Mouse (Mus musculus) intestine, postnatal 0 days (tissue): ENCODE measurements around the gene Pgs1. TPM values are rescaled to one million over a fixed set of nuclear protein-coding genes. Genes with fewer than 3 reads are reported as not detected.

Source experiments
- ATAC-seq: fragments of 200-750 bp; cut with Nextera tagmentation; 2 replicates; pipeline ENCODE4 v1.8.0; 2017; ENCODE audit warnings: mild to moderate bottlenecking, moderate TSS enrichment, moderate library complexity
- H3K27ac ChIP-seq: fragments of 300-500 bp; sonication (generic); 2 replicates; pipeline ENCODE4 v1.5.1; 2014; ENCODE audit warnings: mild to moderate bottlenecking, low read depth, low read length, moderate library complexity
- H3K27me3 ChIP-seq: fragments of 300-500 bp; sonication (generic); replicated peaks from 2 replicates; pipeline ENCODE4 v1.6.1; 2014; ENCODE audit warnings: low read length, mixed read lengths; ENCODE audit not compliant: control insufficient read depth, insufficient read depth
- H3K36me3 ChIP-seq: fragments of 300-500 bp; sonication (generic); 2 replicates; pipeline ENCODE4 v1.6.1; 2014; ENCODE audit warnings: mild to moderate bottlenecking, moderate library complexity; ENCODE audit not compliant: control insufficient read depth, insufficient read depth
- H3K4me1 ChIP-seq: fragments of 300-500 bp; sonication (generic); replicated peaks from 2 replicates; pipeline ENCODE4 v1.6.1; 2014; ENCODE audit warnings: antibody characterized with exemption, low read length, mixed read lengths; ENCODE audit not compliant: control insufficient read depth, insufficient read depth
- H3K4me2 ChIP-seq: fragments of 300-500 bp; sonication (generic); replicated peaks from 2 replicates; pipeline ENCODE4 v1.6.1; 2014; ENCODE audit warnings: low read depth, mild to moderate bottlenecking, moderate library complexity
- H3K4me3 ChIP-seq: fragments of 300-500 bp; sonication (generic); 2 replicates; pipeline ENCODE4 v1.5.1; 2014; ENCODE audit warnings: low read depth, low read length
- H3K9ac ChIP-seq: fragments of 300-500 bp; sonication (generic); 2 replicates; pipeline ENCODE4 v1.6.1; 2014; ENCODE audit warnings: mild to moderate bottlenecking, low read depth, low read length
- H3K9me3 ChIP-seq: fragments of 300-500 bp; sonication (generic); 2 replicates; pipeline ENCODE4 v1.6.1; 2016; ENCODE audit warnings: mixed run types; ENCODE audit not compliant: control insufficient read depth
- CTCF ChIP-seq: sonication (generic); IDR thresholded peaks from 2 replicates; pipeline ENCODE4 v1.5.1; 2016; ENCODE audit warnings: low read depth, mild to moderate bottlenecking, control low read depth, antibody characterized with exemption, moderate library complexity
- WGBS: fragments of 180-500 bp; shearing (Covaris S2); extraction: QIAGEN DNeasy Blood & Tissue Kit; methylation state at CpG from one replicate; pipeline ENCODE4 v1.1.7; 2014; 5-methylcytosine and 5-hydroxymethylcytosine counted together
- polyA plus RNA-seq: library from polyadenylated mRNA; unstranded; fragments of >200 nt; fragmentation: Nextera tagmentation; extraction: Ambion mirVana; gene quantifications from 2 replicates; pipeline ENCODE4 v1.2.1, GENCODE M21; 2015

The Pgs1 gene
- 23.1 and 24.0 TPM in 2 replicates for polyA plus RNA-seq

DNA sequence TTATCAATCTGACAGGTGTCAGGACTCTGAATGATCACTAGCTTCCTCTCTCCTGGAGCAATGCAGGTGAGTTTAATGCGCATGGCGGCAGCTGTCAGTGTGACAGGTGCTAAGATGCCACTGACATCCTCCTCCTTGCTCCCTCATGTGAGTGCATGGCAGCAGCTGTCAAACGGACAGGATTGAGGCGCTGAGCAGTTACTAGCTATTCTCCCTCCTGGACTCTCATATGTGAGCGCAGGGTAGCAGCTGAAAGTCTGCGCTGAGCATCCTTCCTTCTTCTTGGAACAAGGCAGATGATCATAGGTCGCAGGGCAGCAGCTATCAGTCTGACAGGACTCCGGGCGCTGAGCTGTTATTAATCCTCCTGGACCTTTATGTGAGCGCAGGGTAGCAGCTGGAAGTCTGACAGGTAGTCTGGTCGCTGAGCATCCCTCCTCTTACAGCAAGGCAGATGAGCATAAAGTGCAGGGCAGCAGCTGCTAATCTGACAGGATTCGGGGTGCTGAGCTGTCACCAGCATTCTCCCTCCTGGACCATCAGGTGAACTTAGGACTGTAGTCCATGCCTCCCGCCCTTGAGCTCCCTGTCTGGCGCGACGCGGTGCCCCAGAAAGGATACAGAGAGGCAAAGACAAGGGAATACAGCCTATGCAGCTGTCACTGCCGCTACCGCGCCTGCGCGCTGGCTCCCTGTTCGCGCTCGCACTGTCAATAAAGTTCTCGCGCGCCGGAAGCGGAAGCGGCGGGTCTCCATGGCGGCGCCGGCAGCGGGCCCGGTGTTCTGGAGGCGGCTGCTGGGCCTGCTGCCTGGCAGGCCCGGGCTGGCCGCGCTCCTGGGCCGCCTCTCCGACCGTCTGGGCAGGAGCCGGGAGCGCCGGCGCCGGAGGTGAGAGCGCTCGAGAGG lies at the start of gene Pgs1:
Gene Pgs1 (plus strand): TSS at position 167 of the 906 bp plus-strand sequence.
- TF ChIP-seq CTCF = no peak
- Histone ChIP-seq H3K27ac (peak within 1 kb of the TSS; percentile 80), H3K9me3 (no peaks in the 10 kb centered on the region), H3K27me3 (no peaks in the 10 kb centered on the region), H3K4me1 (0 out of 2 replicates have a peak, but pooled peaks cover 6% of the 10 kb centered on the region), H3K36me3 (no peaks in the 10 kb centered on the region), H3K9ac (peak within 1 kb of the TSS; percentile 93), H3K4me3 (peak within 1 kb of the TSS; percentile 89), H3K4me2 (peak within 1 kb of the TSS; percentile 69)
- ATAC-seq = peak; percentile 75
- 5% methylated on average over 51 of the region's 51 CpGs for WGBS

DNA sequence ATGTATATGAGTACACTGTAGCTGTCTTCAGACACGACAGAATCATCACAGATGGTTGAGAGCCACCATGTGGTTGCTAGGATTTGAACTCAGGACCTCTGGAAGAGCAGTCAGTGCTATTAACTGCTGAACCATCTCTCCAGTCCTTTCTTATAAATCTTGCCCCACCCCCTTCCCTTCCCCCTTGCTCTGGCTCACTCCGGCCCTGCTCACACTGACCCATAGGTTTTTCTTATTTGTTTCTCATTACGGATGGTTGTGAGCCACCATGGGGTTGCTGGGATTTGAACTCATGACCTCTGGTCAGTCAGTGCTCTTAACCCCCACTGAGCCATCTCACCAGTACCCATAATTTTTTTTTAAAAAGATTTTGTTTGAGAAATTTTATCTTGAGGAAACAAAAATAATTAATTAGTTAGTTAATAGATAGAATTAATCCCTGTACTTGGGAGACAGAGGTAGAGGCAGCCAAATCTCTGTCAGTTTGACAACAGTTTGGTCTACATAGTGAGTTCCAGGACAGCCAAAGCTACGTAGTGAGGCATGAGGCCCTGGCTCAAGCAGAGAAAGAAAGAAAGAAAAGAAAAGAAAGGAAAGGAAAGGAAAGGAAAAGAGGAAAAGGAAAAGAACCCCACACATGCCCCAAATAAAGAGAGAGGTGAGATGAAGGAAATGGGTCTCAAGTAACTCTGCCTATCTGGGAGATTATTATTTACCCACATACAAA lies 46.9 kb upstream of the Pgs1 start:
- Histone ChIP-seq H3K27me3 (no peaks in the 10 kb centered on the region), H3K9me3 (no peaks in the 10 kb centered on the region), H3K4me3 (no peak overlapping the region), H3K9ac (no peak overlapping the region), H3K36me3 (no peaks in the 10 kb centered on the region), H3K4me1 (peaks cover 15% of the 10 kb centered on the region), H3K4me2 (no peak overlapping the region), H3K27ac (peak overlapping the region; percentile 11; the same call in 1 of the 2 replicates)
- no peak for ATAC-seq
- no peak for TF ChIP-seq CTCF
- 56% methylated on average over 4 of the region's 4 CpGs for WGBS

DNA sequence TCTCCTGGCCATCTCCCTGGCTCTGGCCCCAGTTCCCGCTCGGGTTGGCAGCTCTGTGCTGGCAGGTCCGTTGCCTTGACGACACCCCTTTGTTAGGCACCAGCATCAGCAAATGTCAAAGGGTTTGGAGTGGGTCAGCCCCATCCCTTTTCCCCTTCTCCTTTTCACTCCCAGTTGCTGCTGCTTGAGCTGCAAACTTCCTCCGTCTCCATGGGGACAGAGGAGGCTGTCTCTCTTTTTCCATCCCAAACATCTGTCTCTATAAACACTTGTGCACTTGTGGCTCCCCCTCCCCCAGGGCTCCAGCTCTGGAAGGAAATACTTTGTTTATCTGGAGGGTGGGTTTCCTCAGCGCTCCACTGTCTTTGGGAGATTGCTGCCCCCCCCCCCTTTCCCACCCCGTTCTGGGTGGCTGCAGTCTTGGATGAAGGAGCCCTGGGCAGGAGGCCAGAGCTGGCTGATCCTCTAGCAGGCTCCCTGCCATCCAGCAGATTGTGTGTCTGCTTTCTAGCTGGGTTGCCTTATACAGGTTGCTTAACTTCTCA lies 46.3 kb upstream of the Pgs1 start:
- peaks cover 11% of the 10 kb centered on the region for H3K4me1 ChIP-seq
- 0 out of 2 replicates have a peak, but pooled peaks have one; percentile 22 for ATAC-seq
- no peak overlapping the region for H3K4me3 ChIP-seq
- no peak overlapping the region for H3K9ac ChIP-seq
- no peaks in the 10 kb centered on the region for H3K36me3 ChIP-seq
- H3K9me3 ChIP-seq = no peaks in the 10 kb centered on the region
- H3K27me3 ChIP-seq = no peaks in the 10 kb centered on the region
- 31% methylated on average over 7 of the region's 7 CpGs for whole genome bisulfite sequencing
- H3K4me2 ChIP-seq = no peak overlapping the region
- H3K27ac ChIP-seq = peak overlapping the region; percentile 52; the same call in 1 of the 2 replicates
- TF ChIP-seq CTCF = no peak

DNA sequence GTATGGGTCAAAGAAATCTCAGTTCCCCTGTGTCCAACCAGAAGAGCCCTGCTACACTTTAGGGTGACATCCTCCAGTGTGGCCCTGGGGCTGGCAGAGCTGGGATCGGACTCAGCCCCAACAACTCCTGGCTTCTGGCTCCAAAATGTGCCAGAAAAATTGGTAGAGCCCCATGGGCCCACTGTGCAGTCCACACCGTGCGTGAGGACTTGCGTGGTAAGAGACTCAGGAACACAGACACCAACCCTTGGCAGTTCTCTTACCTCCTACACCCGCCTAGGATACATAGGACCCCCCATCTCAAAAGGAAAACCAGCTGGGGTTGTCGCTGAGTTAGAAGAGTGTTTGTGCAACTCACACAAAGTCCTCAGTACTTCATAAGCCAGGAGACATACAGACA lies 45.2 kb upstream of the Pgs1 start:
- H3K4me1 ChIP-seq = peaks cover under 1% of the 10 kb centered on the region; the same call in 1 of the 2 replicates
- H3K4me2 ChIP-seq = no peak overlapping the region
- no peak overlapping the region for H3K9ac ChIP-seq
- 90% methylated on average over 6 of the region's 6 CpGs for WGBS
- H3K4me3 ChIP-seq = no peak overlapping the region
- no peak for ATAC-seq
- no peaks in the 10 kb centered on the region for H3K27me3 ChIP-seq
- H3K27ac ChIP-seq = 0 out of 2 replicates have a peak overlapping the region, but pooled peaks have one; percentile 52
- no peak for TF ChIP-seq CTCF
- H3K36me3 ChIP-seq = no peaks in the 10 kb centered on the region
- H3K9me3 ChIP-seq = no peaks in the 10 kb centered on the region

DNA sequence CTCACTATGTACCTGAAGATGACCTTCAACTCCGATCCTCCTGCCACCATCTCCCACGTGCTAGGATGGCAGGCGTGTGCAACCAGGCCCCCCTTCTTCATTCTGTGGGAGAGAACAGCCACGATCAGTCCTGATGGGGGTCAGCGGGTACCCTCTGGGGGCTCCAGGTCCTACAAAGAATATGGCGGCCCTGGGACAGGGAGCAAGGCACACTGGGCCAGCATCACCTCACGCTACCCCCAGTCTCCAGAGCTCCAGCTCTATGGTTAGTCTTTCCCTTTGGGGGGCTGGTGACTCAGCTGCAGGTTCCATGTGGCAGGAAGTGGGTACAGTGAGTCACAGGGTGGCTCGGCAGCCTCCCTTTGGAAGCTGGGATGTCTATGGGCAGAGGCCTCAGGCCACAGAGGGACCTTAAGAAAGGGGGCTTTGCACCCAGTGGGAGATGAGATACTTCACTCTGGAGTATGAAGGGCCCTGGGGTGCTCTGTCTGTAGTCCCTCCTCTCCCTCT lies 44.7 kb upstream of the Pgs1 start:
- Histone ChIP-seq H3K36me3 (no peaks in the 10 kb centered on the region), H3K9me3 (no peaks in the 10 kb centered on the region), H3K4me3 (no peak overlapping the region), H3K27ac (no peak overlapping the region), H3K4me2 (no peak overlapping the region), H3K9ac (no peak overlapping the region), H3K4me1 (peaks cover 2% of the 10 kb centered on the region; the same call in 1 of the 2 replicates), H3K27me3 (no peaks in the 10 kb centered on the region)
- no peak for TF ChIP-seq CTCF
- no peak for ATAC-seq
- WGBS = 89% methylated on average over 8 of the region's 8 CpGs
